Mouse (Mus musculus) MEL (cell line): ENCODE results near the gene Pxmp4. TPM values are rescaled to one million over a fixed set of nuclear protein-coding genes. Genes with fewer than 3 reads are reported as not detected.

ENCODE experiments used
- DNase-seq: peaks from one replicate; pipeline ENCODE4 v3.0.0; 2011; ENCODE audit warnings: low read depth, low spot score
- H3K27ac ChIP-seq: 2 replicates; pipeline ENCODE4 v1.5.1; 2012; ENCODE audit warnings: low read depth, mild to moderate bottlenecking, control low read depth, low read length, moderate library complexity; ENCODE audit not compliant: control insufficient read depth
- H3K27me3 ChIP-seq, 2 experiments: fragments of 150-350 bp in 1 of 2; sonication (generic) in 1 of 2; 2 replicates each; pipeline ENCODE4 v1.6.1; 2012; ENCODE audit warnings: low read length in 2 of 2, mild to moderate bottlenecking in 2 of 2, improper control_type of control experiment in 1 of 2, moderate library complexity in 1 of 2; ENCODE audit not compliant: insufficient read depth in 2 of 2, control insufficient read depth in 1 of 2
- H3K36me3 ChIP-seq, 2 experiments: 2 replicates each; pipeline ENCODE4 v1.6.1; 2012 to 2014; ENCODE audit warnings: low read length in 2 of 2, improper control_type of control experiment in 1 of 2, inconsistent platforms in 1 of 2, mild to moderate bottlenecking in 1 of 2; ENCODE audit not compliant: insufficient read depth in 2 of 2, control insufficient read depth in 1 of 2
- H3K4me1 ChIP-seq, 2 experiments: fragments of 150-350 bp in 1 of 2; sonication (generic) in 1 of 2; 2 replicates each; pipeline ENCODE4 v1.6.1; 2012; ENCODE audit warnings: low read length in 2 of 2, improper control_type of control experiment in 1 of 2, mild to moderate bottlenecking in 1 of 2; ENCODE audit not compliant: insufficient read depth in 2 of 2, control insufficient read depth in 1 of 2
- H3K4me3 ChIP-seq, 2 experiments: fragments of 150-350 bp in 1 of 2; sonication (generic) in 1 of 2; 2 replicates each; pipeline ENCODE4 v1.5.1; 2012; ENCODE audit warnings: low read depth in 2 of 2, low read length in 2 of 2, mild to moderate bottlenecking in 2 of 2, moderate library complexity in 2 of 2, control low read depth in 1 of 2, improper control_type of control experiment in 1 of 2; ENCODE audit not compliant: control insufficient read depth in 1 of 2, insufficient read depth in 1 of 2
- H3K79me2 ChIP-seq: 2 replicates; pipeline ENCODE4 v1.6.1; 2012; ENCODE audit warnings: mild to moderate bottlenecking, low read length, moderate library complexity; ENCODE audit not compliant: control insufficient read depth, poor library complexity, insufficient read depth
- H3K9ac ChIP-seq: 2 replicates; pipeline ENCODE4 v1.6.1; 2012; ENCODE audit warnings: low read depth, mild to moderate bottlenecking, control low read depth, low read length, moderate library complexity; ENCODE audit not compliant: control insufficient read depth, poor library complexity, severe bottlenecking
- H3K9me3 ChIP-seq: fragments of 150-350 bp; sonication (generic); replicated peaks from 2 replicates; pipeline ENCODE4 v1.6.1; 2012; ENCODE audit warnings: mild to moderate bottlenecking, low read length, improper control_type of control experiment, moderate library complexity; ENCODE audit not compliant: insufficient read depth
- BHLHE40 ChIP-seq: IDR thresholded peaks from 2 replicates; pipeline ENCODE4 v1.6.1; 2012; ENCODE audit warnings: low read depth, mild to moderate bottlenecking, inconsistent platforms, low read length, improper control_type of control experiment, borderline replicate concordance
- CHD2 ChIP-seq: IDR thresholded peaks from 2 replicates; pipeline ENCODE4 v1.6.1; 2011; ENCODE audit warnings: low read length, improper control_type of control experiment
- E2F4 ChIP-seq: IDR thresholded peaks from 2 replicates; pipeline ENCODE4 v1.6.1; 2011; ENCODE audit warnings: low read depth, low read length, improper control_type of control experiment, borderline replicate concordance
- ELF1 ChIP-seq: IDR thresholded peaks from 2 replicates; pipeline ENCODE4 v1.6.1; 2014; ENCODE audit warnings: low read depth, mild to moderate bottlenecking, inconsistent platforms, low read length, improper control_type of control experiment, moderate library complexity
- EP300 ChIP-seq, 2 experiments: IDR thresholded peaks; 2 replicates each; pipeline ENCODE4 v1.6.1; 2011; ENCODE audit warnings: improper control_type of control experiment in 2 of 2, low read length in 2 of 2, low read depth in 1 of 2, mild to moderate bottlenecking in 1 of 2
- ETS1 ChIP-seq: IDR thresholded peaks from 2 replicates; pipeline ENCODE4 v1.6.1; 2012; ENCODE audit warnings: low read depth, mild to moderate bottlenecking, inconsistent platforms, low read length, improper control_type of control experiment, moderate library complexity
- GATA1 ChIP-seq: IDR thresholded peaks from 2 replicates; pipeline ENCODE4 v1.6.1; 2011; ENCODE audit warnings: low read depth, low read length, improper control_type of control experiment
- JUND ChIP-seq: IDR thresholded peaks from 2 replicates; pipeline ENCODE4 v1.6.1; 2011; ENCODE audit warnings: low read depth, mild to moderate bottlenecking, improper control_type of control experiment, low read length
- MAX ChIP-seq: IDR thresholded peaks from 2 replicates; pipeline ENCODE4 v1.6.1; 2011; ENCODE audit warnings: low read length, improper control_type of control experiment
- MEF2A ChIP-seq: IDR thresholded peaks from 2 replicates; pipeline ENCODE4 v1.6.1; 2014; ENCODE audit warnings: low read depth, mild to moderate bottlenecking, inconsistent platforms, low read length, improper control_type of control experiment; ENCODE audit not compliant: poor library complexity, insufficient replicate concordance, severe bottlenecking; ENCODE audit errors: extremely low read depth
- MXI1 ChIP-seq: IDR thresholded peaks from 2 replicates; pipeline ENCODE4 v1.6.1; 2011; ENCODE audit warnings: mild to moderate bottlenecking, low read depth, low read length, improper control_type of control experiment
- MYB ChIP-seq: IDR thresholded peaks from 2 replicates; pipeline ENCODE4 v1.6.1; 2011; ENCODE audit warnings: mild to moderate bottlenecking, low read depth, low read length, improper control_type of control experiment
- MYC ChIP-seq: IDR thresholded peaks from 2 replicates; pipeline ENCODE4 v1.6.1; 2011; ENCODE audit warnings: low read depth, mild to moderate bottlenecking, low read length, improper control_type of control experiment, moderate library complexity
- NELFE ChIP-seq: IDR thresholded peaks from 2 replicates; pipeline ENCODE4 v1.6.1; 2011; ENCODE audit warnings: low read depth, low read length, improper control_type of control experiment
- NRF1 ChIP-seq: IDR thresholded peaks from 2 replicates; pipeline ENCODE4 v1.6.1; 2014; ENCODE audit warnings: low read depth, mild to moderate bottlenecking, inconsistent platforms, low read length, improper control_type of control experiment, moderate library complexity; ENCODE audit not compliant: poor library complexity, insufficient read depth, severe bottlenecking
- POLR2A ChIP-seq, 2 experiments: IDR thresholded peaks; 2 replicates each; pipeline ENCODE4 v1.6.1; 2011 to 2012; ENCODE audit warnings: low read length in 2 of 2, mild to moderate bottlenecking in 2 of 2, control low read depth in 1 of 2, improper control_type of control experiment in 1 of 2, low read depth in 1 of 2, moderate library complexity in 1 of 2; ENCODE audit not compliant: control insufficient read depth in 1 of 2, insufficient read depth in 1 of 2, poor library complexity in 1 of 2
- POLR2AphosphoS5 ChIP-seq: IDR thresholded peaks from 2 replicates; pipeline ENCODE4 v1.6.1; 2012; ENCODE audit warnings: low read depth, borderline replicate concordance, mild to moderate bottlenecking, inconsistent platforms, low read length, moderate library complexity, mixed read lengths
- RCOR1 ChIP-seq: IDR thresholded peaks from 2 replicates; pipeline ENCODE4 v1.6.1; 2012; ENCODE audit warnings: low read depth, mild to moderate bottlenecking, inconsistent platforms, low read length, improper control_type of control experiment
- SIN3A ChIP-seq: IDR thresholded peaks from 2 replicates; pipeline ENCODE4 v1.6.1; 2012; ENCODE audit warnings: low read length, improper control_type of control experiment, inconsistent platforms
- TAL1 ChIP-seq: IDR thresholded peaks from 2 replicates; pipeline ENCODE4 v1.6.1; 2012; ENCODE audit warnings: mild to moderate bottlenecking, inconsistent platforms, low read length, moderate library complexity, mixed read lengths
- TBP ChIP-seq: IDR thresholded peaks from 2 replicates; pipeline ENCODE4 v1.8.0; 2011; ENCODE audit warnings: low read depth, low read length, improper control_type of control experiment
- TCF12 ChIP-seq: IDR thresholded peaks from 2 replicates; pipeline ENCODE4 v1.6.1; 2014; ENCODE audit warnings: low read depth, mild to moderate bottlenecking, inconsistent platforms, low read length, improper control_type of control experiment, moderate library complexity
- UBTF ChIP-seq: IDR thresholded peaks from 2 replicates; pipeline ENCODE4 v1.6.1; 2012; ENCODE audit warnings: low read depth, mild to moderate bottlenecking, inconsistent platforms, low read length, improper control_type of control experiment, moderate library complexity, borderline replicate concordance; ENCODE audit not compliant: insufficient read depth
- USF2 ChIP-seq, 2 experiments: IDR thresholded peaks; 2 replicates each; pipeline ENCODE4 v1.6.1; 2011 to 2012; ENCODE audit warnings: improper control_type of control experiment in 2 of 2, low read length in 2 of 2, borderline replicate concordance in 1 of 2, inconsistent platforms in 1 of 2, low read depth in 1 of 2, mild to moderate bottlenecking in 1 of 2; ENCODE audit not compliant: insufficient read depth in 1 of 2
- ZKSCAN1 ChIP-seq: IDR thresholded peaks from 2 replicates; pipeline ENCODE4 v1.6.1; 2012; ENCODE audit warnings: low read depth, mild to moderate bottlenecking, inconsistent platforms, low read length, improper control_type of control experiment, moderate library complexity
- ZMIZ1 ChIP-seq: IDR thresholded peaks from 2 replicates; pipeline ENCODE4 v1.6.1; 2012; ENCODE audit warnings: low read depth, mild to moderate bottlenecking, inconsistent platforms, low read length, improper control_type of control experiment, moderate library complexity
- ZNF384 ChIP-seq: IDR thresholded peaks from 2 replicates; pipeline ENCODE4 v1.6.1; 2012; ENCODE audit warnings: low read depth, mild to moderate bottlenecking, inconsistent platforms, low read length, improper control_type of control experiment
- polyA plus RNA-seq, 2 experiments: library from polyadenylated mRNA; stranded (reverse) in 1 of 2; unstranded in 1 of 2; fragments of >175 nt in 1 of 2; fragments of >200 nt in 1 of 2; gene quantifications; 2 replicates each; pipeline versions ENCODE4 v1.2.1 to v1.2.4; 2012; ENCODE audit warnings: low replicate concordance in 2 of 2, low read depth in 1 of 2; ENCODE audit not compliant: insufficient read length in 2 of 2, insufficient read depth in 1 of 2, missing spikeins in 1 of 2
- total RNA-seq: library from RNA; depleted of rRNA; stranded (reverse); fragments of 300-350 nt; gene quantifications from 2 replicates; pipeline ENCODE4 v1.2.3, GENCODE M21; 2012

The Pxmp4 gene
- total and polyA plus RNA-seq, 3 experiments, result 5.9 to 12.2 TPM; not detected in 1

DNA sequence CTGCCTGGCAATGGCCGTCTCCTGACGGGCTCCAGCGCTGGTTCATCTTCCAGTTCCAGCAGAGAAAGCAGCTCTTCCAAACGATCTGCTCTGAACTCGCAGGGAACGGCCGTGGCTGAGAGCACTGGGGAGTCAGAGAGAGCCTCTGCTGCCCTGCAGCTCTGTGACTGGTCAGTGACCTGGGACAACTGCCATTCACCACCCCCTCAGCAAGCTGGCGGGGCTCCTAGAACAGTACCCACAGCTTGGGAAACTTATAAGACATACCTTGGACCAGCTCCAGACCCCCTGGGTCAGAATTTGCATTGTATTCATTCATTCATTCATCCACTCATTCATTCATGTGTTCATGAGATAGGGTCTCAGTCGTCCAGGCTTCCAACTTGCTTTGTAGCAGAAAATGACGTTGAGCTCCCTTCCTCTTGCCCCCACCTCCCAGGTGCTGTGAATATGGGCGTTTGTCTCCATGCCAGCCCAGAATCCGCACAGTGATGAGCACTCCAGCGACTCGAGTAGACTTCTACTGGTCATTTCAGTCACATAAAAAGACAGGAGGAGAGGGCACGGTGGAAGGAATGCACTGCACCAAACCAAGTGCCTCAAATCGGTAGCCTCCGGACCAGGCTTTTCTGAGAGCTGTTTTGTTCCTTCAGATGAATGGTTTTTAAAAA is 18.4 kb downstream of the Pxmp4 start:
- Histone ChIP-seq H3K9ac (no peak overlapping the region), H3K36me3 (peaks cover 0 to 14% of the 10 kb centered on the region in 2 experiments; a peak in 2 of 4 replicates)
- DNase-seq, result no peak

GRCm38 (mm10) chr2:154583906-154584872 is 19.3 kb downstream of the Pxmp4 start:
- peak; percentile 86 for DNase-seq
- Histone ChIP-seq H3K9ac (peak overlapping the region; percentile 43), H3K4me1 (peaks cover 12 to 16% of the 10 kb centered on the region in 2 experiments), H3K27me3 (no peaks in the 10 kb centered on the region), H3K9me3 (no peaks in the 10 kb centered on the region), H3K79me2 (no peaks in the 10 kb centered on the region), H3K4me3 (0 out of 4 replicates have a peak overlapping the region, but pooled peaks of 1 of the 2 experiments have one; percentile 2), H3K27ac (peak overlapping the region; percentile 64), H3K36me3 (peaks cover 0 to 14% of the 10 kb centered on the region in 2 experiments; a peak in 2 of 4 replicates)
- TF ChIP-seq MXI1 (peak; percentile 27; the same call in 1 of the 2 replicates), JUND (no peak), TBP (peak; percentile 49; the same call in 1 of the 2 replicates), POLR2A (IDR thresholded peaks at IDR 0.05; ENCODE audit: control insufficient read depth in 1 of 2, insufficient read depth in 1 of 2, low read depth in 1 of 2, low read length in 2 of 2, poor library complexity in 1 of 2) (peak in 1 of 2 experiments; percentile 43; a peak in 1 of 4 replicates), ETS1 (peak; percentile 59), GATA1 (peak; percentile 61; the same call in 1 of the 2 replicates), CHD2 (no peak), TCF12 (peak; percentile 71), MAX (peak; percentile 59; the same call in 1 of the 2 replicates), UBTF (no peak), ZNF384 (no peak), E2F4 (0 out of 2 replicates have a peak, but pooled peaks have one; percentile 46), NRF1 (peak; percentile 26; the same call in 1 of the 2 replicates), TAL1 (peak; percentile 63), EP300 (IDR thresholded peaks at IDR 0.05; ENCODE audit: low read depth in 1 of 2, low read length in 2 of 2) (peak; percentile 48 to 87; a peak in 3 of 4 replicates), RCOR1 (peak; percentile 55), ELF1 (no peak), MEF2A (0 out of 2 replicates have a peak, but pooled peaks have one; percentile 32), MYC (peak; percentile 61), SIN3A (no peak; the same call in none of the 2 replicates), MYB (peak; percentile 69)
- TF ChIP-seq, all 39 proteins: peak for 15

More for the DNA sequence above, 18.4 kb downstream of the Pxmp4 start:
- Histone ChIP-seq H3K4me1 (peaks cover 12 to 16% of the 10 kb centered on the region in 2 experiments), H3K9me3 (no peaks in the 10 kb centered on the region), H3K27me3 (no peaks in the 10 kb centered on the region), H3K4me3 (no peak overlapping the region), H3K27ac (no peak overlapping the region), H3K79me2 (no peaks in the 10 kb centered on the region)
- TF ChIP-seq ZMIZ1, result no peak
- no peak for TF ChIP-seq ZKSCAN1
- no peak for TF ChIP-seq EP300 (IDR thresholded peaks at IDR 0.05; ENCODE audit: low read depth in 1 of 2, low read length in 2 of 2)
- no peak for TF ChIP-seq USF2 (IDR thresholded peaks at IDR 0.05; ENCODE audit: borderline replicate concordance in 1 of 2, insufficient read depth in 1 of 2, low read depth in 1 of 2, low read length in 2 of 2)
- TF ChIP-seq NELFE, result no peak
- no peak for TF ChIP-seq POLR2AphosphoS5
- TF ChIP-seq BHLHE40, result no peak
- TF ChIP-seq TBP, result no peak
- no peak for TF ChIP-seq ZNF384
